Mouse (Mus musculus): ENCODE data around the gene Sugp2. TPM values are rescaled to one million over a fixed set of nuclear protein-coding genes. Genes with fewer than 3 reads are reported as not detected.
A peak's percentile ranks its signal among the peaks of the same experiment; 100 is the strongest.

The Sugp2 gene
- polyA plus RNA-seq, 1 experiment from 2014 or later = 26.2 TPM

- Histone ChIP-seq H3K9me3 (replicated peaks; ENCODE audit: control insufficient read depth, low read length) (no peaks in the 10 kb centered on the region), H3K4me3 (ENCODE audit: low read depth, low read length) (no peak overlapping the region), H3K27ac (ENCODE audit: low read depth, low read length) (no peak overlapping the region), H3K4me2 (no peak overlapping the region), H3K36me3 (ENCODE audit: control insufficient read depth, insufficient read depth, low read length) (peaks cover 7% of the 10 kb centered on the region), H3K27me3 (ENCODE audit: control insufficient read depth, insufficient read depth, low read length) (no peaks in the 10 kb centered on the region), H3K9ac (ENCODE audit: low read depth, low read length) (no peak overlapping the region), H3K4me1 (ENCODE audit: control insufficient read depth, insufficient read depth, low read length) (no peaks in the 10 kb centered on the region; the same call in 1 of the 2 replicates)
- 84% methylated on average over 4 of the region's 4 CpGs for WGBS (ENCODE audit: insufficient replicate concordance)
- ATAC-seq (replicated peaks; ENCODE audit: insufficient number of reproducible peaks, low FRiP score, low TSS enrichment) = no peak
Measured at GRCm38 (mm10) chr8:70227997-70228396, 6.0 kb upstream of the Sugp2 start.

GRCm38 (mm10) chr8:70230837-70231236, 3.2 kb upstream of the Sugp2 start:
- 90% methylated on average over 9 of the region's 9 CpGs for WGBS (ENCODE audit: insufficient replicate concordance)
- no peaks in the 10 kb centered on the region for H3K9me3 ChIP-seq (replicated peaks; ENCODE audit: control insufficient read depth, low read length)
- no peaks in the 10 kb centered on the region for H3K27me3 ChIP-seq (ENCODE audit: control insufficient read depth, insufficient read depth, low read length)
- no peak overlapping the region for H3K9ac ChIP-seq (ENCODE audit: low read depth, low read length)
- H3K27ac ChIP-seq (ENCODE audit: low read depth, low read length) = no peak overlapping the region
- ATAC-seq (replicated peaks; ENCODE audit: insufficient number of reproducible peaks, low FRiP score, low TSS enrichment) = no peak
- no peak overlapping the region for H3K4me2 ChIP-seq
- no peak overlapping the region for H3K4me3 ChIP-seq (ENCODE audit: low read depth, low read length)
- H3K4me1 ChIP-seq (ENCODE audit: control insufficient read depth, insufficient read depth, low read length) = peaks cover 10% of the 10 kb centered on the region
- peaks cover 5% of the 10 kb centered on the region for H3K36me3 ChIP-seq (ENCODE audit: control insufficient read depth, insufficient read depth, low read length)

GRCm38 (mm10) chr8:70233606-70234005, 420 bp upstream of the Sugp2 start:
- H3K4me2 ChIP-seq = peak overlapping the region; percentile 83
- no peak overlapping the region for H3K27ac ChIP-seq (ENCODE audit: low read depth, low read length)
- ATAC-seq (replicated peaks; ENCODE audit: insufficient number of reproducible peaks, low FRiP score, low TSS enrichment) = no peak
- WGBS (ENCODE audit: insufficient replicate concordance) = 8% methylated on average over 13 of the region's 13 CpGs
- peaks cover 10% of the 10 kb centered on the region for H3K36me3 ChIP-seq (ENCODE audit: control insufficient read depth, insufficient read depth, low read length)
- H3K9ac ChIP-seq (ENCODE audit: low read depth, low read length) = peak overlapping the region; percentile 87
- peak overlapping the region; percentile 75 for H3K4me3 ChIP-seq (ENCODE audit: low read depth, low read length)
- no peaks in the 10 kb centered on the region for H3K9me3 ChIP-seq (replicated peaks; ENCODE audit: control insufficient read depth, low read length)
- peaks cover 10% of the 10 kb centered on the region for H3K4me1 ChIP-seq (ENCODE audit: control insufficient read depth, insufficient read depth, low read length)
- no peaks in the 10 kb centered on the region for H3K27me3 ChIP-seq (ENCODE audit: control insufficient read depth, insufficient read depth, low read length)

GRCm38 (mm10) chr8:70234781-70235128, 729 bp downstream of the Sugp2 start:
- peaks cover 10% of the 10 kb centered on the region for H3K4me1 ChIP-seq (ENCODE audit: control insufficient read depth, insufficient read depth, low read length)
- WGBS (ENCODE audit: insufficient replicate concordance) = under 1% methylated on average over 15 of the region's 15 CpGs
- H3K9ac ChIP-seq (ENCODE audit: low read depth, low read length) = peak overlapping the region; percentile 87
- H3K27ac ChIP-seq (ENCODE audit: low read depth, low read length) = peak overlapping the region; percentile 87
- H3K36me3 ChIP-seq (ENCODE audit: control insufficient read depth, insufficient read depth, low read length) = peaks cover 8% of the 10 kb centered on the region
- H3K4me2 ChIP-seq = peak overlapping the region; percentile 83
- peak overlapping the region; percentile 75 for H3K4me3 ChIP-seq (ENCODE audit: low read depth, low read length)
- no peaks in the 10 kb centered on the region for H3K27me3 ChIP-seq (ENCODE audit: control insufficient read depth, insufficient read depth, low read length)
- H3K9me3 ChIP-seq (replicated peaks; ENCODE audit: control insufficient read depth, low read length) = no peaks in the 10 kb centered on the region
- no peak for ATAC-seq (replicated peaks; ENCODE audit: insufficient number of reproducible peaks, low FRiP score, low TSS enrichment)

GRCm38 (mm10) chr8:70237842-70238241, 3.8 kb downstream of the Sugp2 start:
- Histone ChIP-seq H3K27me3 (ENCODE audit: control insufficient read depth, insufficient read depth, low read length) (no peaks in the 10 kb centered on the region), H3K4me1 (ENCODE audit: control insufficient read depth, insufficient read depth, low read length) (peaks cover 10% of the 10 kb centered on the region), H3K4me2 (no peak overlapping the region), H3K9me3 (replicated peaks; ENCODE audit: control insufficient read depth, low read length) (no peaks in the 10 kb centered on the region), H3K36me3 (ENCODE audit: control insufficient read depth, insufficient read depth, low read length) (peaks cover 16% of the 10 kb centered on the region), H3K4me3 (ENCODE audit: low read depth, low read length) (no peak overlapping the region), H3K27ac (ENCODE audit: low read depth, low read length) (no peak overlapping the region), H3K9ac (ENCODE audit: low read depth, low read length) (no peak overlapping the region)
- no peak for ATAC-seq (replicated peaks; ENCODE audit: insufficient number of reproducible peaks, low FRiP score, low TSS enrichment)
- WGBS (ENCODE audit: insufficient replicate concordance) = 71% methylated on average over 2 of the region's 2 CpGs

GRCm38 (mm10) chr8:70240642-70241041, 6.6 kb downstream of the Sugp2 start:
- Histone ChIP-seq H3K4me2 (no peak overlapping the region), H3K36me3 (ENCODE audit: control insufficient read depth, insufficient read depth, low read length) (peaks cover 28% of the 10 kb centered on the region), H3K9me3 (replicated peaks; ENCODE audit: control insufficient read depth, low read length) (no peaks in the 10 kb centered on the region), H3K4me1 (ENCODE audit: control insufficient read depth, insufficient read depth, low read length) (peaks cover under 1% of the 10 kb centered on the region; the same call in 1 of the 2 replicates), H3K9ac (ENCODE audit: low read depth, low read length) (no peak overlapping the region), H3K4me3 (ENCODE audit: low read depth, low read length) (no peak overlapping the region), H3K27me3 (ENCODE audit: control insufficient read depth, insufficient read depth, low read length) (no peaks in the 10 kb centered on the region), H3K27ac (ENCODE audit: low read depth, low read length) (no peak overlapping the region)
- ATAC-seq (replicated peaks; ENCODE audit: insufficient number of reproducible peaks, low FRiP score, low TSS enrichment) = no peak
- 89% methylated on average over 5 of the region's 5 CpGs for WGBS (ENCODE audit: insufficient replicate concordance)

GRCm38 (mm10) chr8:70246622-70247021, 12.6 kb downstream of the Sugp2 start:
- no peaks in the 10 kb centered on the region for H3K27me3 ChIP-seq (ENCODE audit: control insufficient read depth, insufficient read depth, low read length)
- WGBS (ENCODE audit: insufficient replicate concordance) = 89% methylated on average over 6 of the region's 6 CpGs
- peaks cover 37% of the 10 kb centered on the region for H3K36me3 ChIP-seq (ENCODE audit: control insufficient read depth, insufficient read depth, low read length)

GRCm38 (mm10) chr8:70247841-70248240, 13.8 kb downstream of the Sugp2 start:
- H3K27me3 ChIP-seq (ENCODE audit: control insufficient read depth, insufficient read depth, low read length) = no peaks in the 10 kb centered on the region
- H3K4me3 ChIP-seq (ENCODE audit: low read depth, low read length) = no peak overlapping the region
- WGBS (ENCODE audit: insufficient replicate concordance) = 90% methylated on average over 3 of the region's 3 CpGs
- H3K4me1 ChIP-seq (ENCODE audit: control insufficient read depth, insufficient read depth, low read length) = no peaks in the 10 kb centered on the region
- ATAC-seq (replicated peaks; ENCODE audit: insufficient number of reproducible peaks, low FRiP score, low TSS enrichment) = no peak
- H3K4me2 ChIP-seq = no peak overlapping the region
- peaks cover 41% of the 10 kb centered on the region for H3K36me3 ChIP-seq (ENCODE audit: control insufficient read depth, insufficient read depth, low read length)
- no peaks in the 10 kb centered on the region for H3K9me3 ChIP-seq (replicated peaks; ENCODE audit: control insufficient read depth, low read length)
- H3K27ac ChIP-seq (ENCODE audit: low read depth, low read length) = no peak overlapping the region
- no peak overlapping the region for H3K9ac ChIP-seq (ENCODE audit: low read depth, low read length)

More at GRCm38 (mm10) chr8:70246622-70247021, 12.6 kb downstream of the Sugp2 start:
- no peak overlapping the region for H3K9ac ChIP-seq (ENCODE audit: low read depth, low read length)
- H3K4me3 ChIP-seq (ENCODE audit: low read depth, low read length) = no peak overlapping the region
- no peaks in the 10 kb centered on the region for H3K9me3 ChIP-seq (replicated peaks; ENCODE audit: control insufficient read depth, low read length)
- no peaks in the 10 kb centered on the region for H3K4me1 ChIP-seq (ENCODE audit: control insufficient read depth, insufficient read depth, low read length)
- no peak overlapping the region for H3K4me2 ChIP-seq
- H3K27ac ChIP-seq (ENCODE audit: low read depth, low read length) = no peak overlapping the region
- ATAC-seq (replicated peaks; ENCODE audit: insufficient number of reproducible peaks, low FRiP score, low TSS enrichment) = no peak

- Histone ChIP-seq H3K36me3 (ENCODE audit: control insufficient read depth, insufficient read depth, low read length) (peaks cover 53% of the 10 kb centered on the region), H3K4me3 (ENCODE audit: low read depth, low read length) (no peak overlapping the region), H3K4me2 (no peak overlapping the region), H3K9me3 (replicated peaks; ENCODE audit: control insufficient read depth, low read length) (no peaks in the 10 kb centered on the region), H3K27ac (ENCODE audit: low read depth, low read length) (no peak overlapping the region), H3K4me1 (ENCODE audit: control insufficient read depth, insufficient read depth, low read length) (no peaks in the 10 kb centered on the region), H3K27me3 (ENCODE audit: control insufficient read depth, insufficient read depth, low read length) (no peaks in the 10 kb centered on the region), H3K9ac (ENCODE audit: low read depth, low read length) (no peak overlapping the region)
- WGBS (ENCODE audit: insufficient replicate concordance) = 83% methylated on average over 1 of the region's 1 CpGs
- no peak for ATAC-seq (replicated peaks; ENCODE audit: insufficient number of reproducible peaks, low FRiP score, low TSS enrichment)
Measured at GRCm38 (mm10) chr8:70254628-70255027, 20.6 kb downstream of the Sugp2 start.
